Mouse (Mus musculus) left cerebral cortex, adult 9 months (tissue): Measurements from ENCODE around the gene Aak1.
"Not testable (repeated sequence)": the region's sequence is repeated elsewhere in the genome, so short reads cannot be mapped to it uniquely, and the experiment has no call there.

Experiments
- DNase-seq, 2 experiments: peaks; one replicate each; pipeline ENCODE4 v3.0.0; 2022; ENCODE audit warnings: low spot score in 2 of 2

Gene Aak1

GRCm38 (mm10) chr6:86841949-86842348 lies 7.4 kb upstream of the Aak1 start:
- no peak for DNase-seq

GRCm38 (mm10) chr6:86843636-86844035 lies 5.7 kb upstream of the Aak1 start:
- DNase-seq, result no peak

GRCm38 (mm10) chr6:86846467-86846866 lies 2.9 kb upstream of the Aak1 start:
- no peak for DNase-seq

GRCm38 (mm10) chr6:86847816-86848215 lies 1.5 kb upstream of the Aak1 start:
- no peak for DNase-seq

GRCm38 (mm10) chr6:86848580-86848914 lies 770 bp upstream of the Aak1 start:
- no peak for DNase-seq

- DNase-seq, result peak in 1 of 2 experiments; percentile 56
Observed at GRCm38 (mm10) chr6:86849692-86850445, 552 bp downstream of the Aak1 start.

- no peak for DNase-seq
Observed at GRCm38 (mm10) chr6:86850588-86850987, 1.3 kb downstream of the Aak1 start.

- DNase-seq, result no peak
Observed at GRCm38 (mm10) chr6:86851561-86851960, 2.2 kb downstream of the Aak1 start.

- DNase-seq, result no peak
Observed at GRCm38 (mm10) chr6:86853928-86854327, 4.6 kb downstream of the Aak1 start.

- DNase-seq, result no peak
Observed at GRCm38 (mm10) chr6:86854941-86855340, 5.6 kb downstream of the Aak1 start.

- DNase-seq, result no peak
Observed at GRCm38 (mm10) chr6:86858606-86859005, 9.3 kb downstream of the Aak1 start.

GRCm38 (mm10) chr6:86860732-86861463 lies 11.6 kb downstream of the Aak1 start:
- no peak for DNase-seq

- DNase-seq, result no peak
Observed at GRCm38 (mm10) chr6:86864358-86864757, 15.0 kb downstream of the Aak1 start.

GRCm38 (mm10) chr6:86870335-86870734 lies 21.0 kb downstream of the Aak1 start:
- no peak for DNase-seq

GRCm38 (mm10) chr6:86871783-86872182 lies 22.5 kb downstream of the Aak1 start:
- no peak for DNase-seq

- DNase-seq, result no peak
Observed at GRCm38 (mm10) chr6:86874711-86875375, 25.5 kb downstream of the Aak1 start.

GRCm38 (mm10) chr6:86876451-86876850 lies 27.1 kb downstream of the Aak1 start:
- no peak for DNase-seq

GRCm38 (mm10) chr6:86878656-86879055 lies 29.3 kb downstream of the Aak1 start:
- DNase-seq, result not testable (repeated sequence)

GRCm38 (mm10) chr6:86879314-86879713 lies 30.0 kb downstream of the Aak1 start:
- DNase-seq, result peak; percentile 57 to 72

GRCm38 (mm10) chr6:86884230-86884629 lies 34.9 kb downstream of the Aak1 start:
- no peak for DNase-seq

- no peak for DNase-seq
Observed at GRCm38 (mm10) chr6:86884746-86885145, 35.4 kb downstream of the Aak1 start.

GRCm38 (mm10) chr6:86885816-86886529 lies 36.7 kb downstream of the Aak1 start:
- no peak for DNase-seq
